ENCODE assay signal across 12 mouse cellular contexts in genomic region chr13:84060906-84061305, GRCm38 (mm10).
DNase-seq lines count a peak whose midpoint lies in the region; ATAC-seq and TF ChIP-seq lines count a peak whose summit lies in the region.
"Had no signal": no experiment of that assay in that cellular context is flagged by ENCODE, and none has a peak within 500 bp of the region (broad histone marks: within the 10 kb centered on the region; RNA-seq: fewer than 3 reads in every experiment).

No protein-coding gene starts in this region.

- TF ChIP-seq CTCF in olfactory bulb, adult 2 months (IDR thresholded peaks at IDR 0.05; ENCODE audit: insufficient read depth, low read depth, low read length), result no peak

- no peak for DNase-seq in hindbrain, embryonic 10.5 days (ENCODE audit: low spot score)
- no peak for DNase-seq in adrenal gland, postnatal 36 days
- DNase-seq in thymus, adult 18-20 months, result no peak
- no peak for DNase-seq in adrenal gland, postnatal 25 days
- DNase-seq: heart, adult 11 months; kidney, postnatal 25 days; lung, postnatal 4 days had no signal

- H3K4me1 ChIP-seq in forebrain, embryonic 12.5 days, result peaks cover 74% of the 10 kb centered on the region
- H3K4me1 ChIP-seq in hindbrain, embryonic 10.5 days (replicated peaks), result peaks cover 93% of the 10 kb centered on the region
- H3K4me1 ChIP-seq in midbrain, embryonic 12.5 days, result peaks cover 73% of the 10 kb centered on the region
- H3K4me1 ChIP-seq in olfactory bulb, adult 2 months (ENCODE audit: control insufficient read depth, insufficient read depth, low read length), result peaks cover 13% of the 10 kb centered on the region

- no peak overlapping the region; the same call in 1 of the 2 replicates for H3K9ac ChIP-seq in forebrain, embryonic 12.5 days
- no peak overlapping the region for H3K9ac ChIP-seq in midbrain, embryonic 12.5 days (replicated peaks)
- H3K9ac ChIP-seq: limb, embryonic 12.5 days had no signal

- H3K27me3 ChIP-seq in forebrain, embryonic 12.5 days, result no peaks in the 10 kb centered on the region
- no peaks in the 10 kb centered on the region for H3K27me3 ChIP-seq in hindbrain, embryonic 10.5 days (ENCODE audit: insufficient read depth, poor library complexity, severe bottlenecking)
- no peaks in the 10 kb centered on the region for H3K27me3 ChIP-seq in midbrain, embryonic 12.5 days
- H3K27me3 ChIP-seq: limb, embryonic 12.5 days had no signal

- H3K9me3 ChIP-seq in forebrain, embryonic 12.5 days, result no peaks in the 10 kb centered on the region
- no peaks in the 10 kb centered on the region for H3K9me3 ChIP-seq in hindbrain, embryonic 10.5 days
- H3K9me3 ChIP-seq in midbrain, embryonic 12.5 days, result no peaks in the 10 kb centered on the region
- H3K9me3 ChIP-seq: limb, embryonic 12.5 days had no signal

- H3K4me2 ChIP-seq in forebrain, embryonic 12.5 days, result peak overlapping the region; percentile 47
- 0 out of 2 replicates have a peak overlapping the region, but pooled peaks have one; percentile 48 for H3K4me2 ChIP-seq in midbrain, embryonic 12.5 days (replicated peaks)
- H3K4me2 ChIP-seq: limb, embryonic 12.5 days had no signal

- 38% methylated on average over 3 of the region's 3 CpGs for WGBS in forebrain, embryonic 12.5 days
- 66% methylated on average over 3 of the region's 3 CpGs for WGBS in hindbrain, embryonic 10.5 days
- WGBS in midbrain, embryonic 12.5 days, result 47% methylated on average over 3 of the region's 3 CpGs
- 20% methylated on average over 3 of the region's 3 CpGs for WGBS in olfactory bulb, adult 2 months

- peak overlapping the region; percentile 98 for H3K27ac ChIP-seq in forebrain, embryonic 12.5 days
- peak overlapping the region; percentile 89 for H3K27ac ChIP-seq in hindbrain, embryonic 10.5 days
- H3K27ac ChIP-seq in midbrain, embryonic 12.5 days (replicated peaks), result peak overlapping the region; percentile 96
- H3K27ac ChIP-seq in olfactory bulb, adult 2 months (ENCODE audit: insufficient read depth, low read depth, low read length), result peak overlapping the region; percentile 93
- H3K27ac ChIP-seq: limb, embryonic 12.5 days had no signal

- H3K36me3 ChIP-seq in forebrain, embryonic 12.5 days (replicated peaks), result no peaks in the 10 kb centered on the region
- no peaks in the 10 kb centered on the region for H3K36me3 ChIP-seq in hindbrain, embryonic 10.5 days
- H3K36me3 ChIP-seq in midbrain, embryonic 12.5 days, result no peaks in the 10 kb centered on the region
- H3K36me3 ChIP-seq: limb, embryonic 12.5 days had no signal

- no peak overlapping the region for H3K4me3 ChIP-seq in forebrain, embryonic 12.5 days (replicated peaks)
- H3K4me3 ChIP-seq in hindbrain, embryonic 10.5 days, result no peak overlapping the region
- H3K4me3 ChIP-seq in midbrain, embryonic 12.5 days, result no peak overlapping the region
- H3K4me3 ChIP-seq in olfactory bulb, adult 2 months (ENCODE audit: insufficient read depth, low read depth, low read length), result no peak overlapping the region
- H3K4me3 ChIP-seq: limb, embryonic 12.5 days had no signal

- no peak for TF ChIP-seq POLR2A in olfactory bulb, adult 2 months (IDR thresholded peaks at IDR 0.05; ENCODE audit: insufficient read depth, low read depth, low read length)

- no peak for ATAC-seq in forebrain, embryonic 12.5 days (ENCODE audit: low FRiP score)
- no peak for ATAC-seq in midbrain, embryonic 12.5 days (ENCODE audit: low FRiP score, low read depth)
- ATAC-seq: CD4-positive, CD25-positive, alpha-beta regulatory T cell, adult 4 months had no signal
